ENCODE assay signal across 8 mouse cellular contexts in genomic region chr6:124755831-124756595, GRCm38 (mm10). TPM values are rescaled to one million over a fixed set of nuclear protein-coding genes. Genes with fewer than 3 reads are reported as not detected.
DNase-seq lines count a peak whose midpoint lies in the region; ATAC-seq and TF ChIP-seq lines count a peak whose summit lies in the region.

Gm45234 (minus strand) TSS chr6:124756021.
Atn1 (minus strand) TSS chr6:124756524.

- H3K4me2 ChIP-seq in heart, embryonic 11.5 days: peak within 1 kb of the TSS; percentile 82
- H3K4me2 ChIP-seq in lung, postnatal 0 days (replicated peaks; ENCODE audit: low read depth, low read length): peak within 1 kb of the TSS; percentile 64

- ATAC-seq in heart, embryonic 11.5 days (replicated peaks; ENCODE audit: insufficient number of reproducible peaks, low FRiP score, low TSS enrichment): peak; percentile 71
- peak; percentile 76 for ATAC-seq in lung, postnatal 0 days

- H3K36me3 ChIP-seq in heart, embryonic 11.5 days (ENCODE audit: control insufficient read depth, insufficient read depth, low read length): no peaks in the 10 kb centered on the region
- H3K36me3 ChIP-seq in lung, postnatal 0 days (ENCODE audit: insufficient read depth, low read length): no peaks in the 10 kb centered on the region

- WGBS in heart, embryonic 11.5 days (ENCODE audit: insufficient replicate concordance): under 1% methylated on average over 59 of the region's 100 CpGs
- WGBS in lung, postnatal 0 days: under 1% methylated on average over 35 of the region's 100 CpGs

- H3K9ac ChIP-seq in heart, embryonic 11.5 days (ENCODE audit: low read depth, low read length): peak within 1 kb of the TSS; percentile 93
- H3K9ac ChIP-seq in lung, postnatal 0 days (replicated peaks; ENCODE audit: low read depth): peak within 1 kb of the TSS; percentile 86

- H3K4me1 ChIP-seq in heart, embryonic 11.5 days (ENCODE audit: control insufficient read depth, insufficient read depth, low read length): peaks cover 34% of the 10 kb centered on the region
- H3K4me1 ChIP-seq in lung, postnatal 0 days (ENCODE audit: insufficient read depth, low read depth, low read length): peaks cover 20% of the 10 kb centered on the region

- TF ChIP-seq EP300 in lung, postnatal 0 days (IDR thresholded peaks at IDR 0.05): no peak

- peaks cover 5% of the 10 kb centered on the region; the same call in 1 of the 2 replicates for H3K27me3 ChIP-seq in heart, embryonic 11.5 days (ENCODE audit: control insufficient read depth, insufficient read depth, low read length)
- no peaks in the 10 kb centered on the region for H3K27me3 ChIP-seq in lung, postnatal 0 days (replicated peaks; ENCODE audit: insufficient read depth, low read length)

- no peak for TF ChIP-seq CTCF in lung, postnatal 0 days (IDR thresholded peaks at IDR 0.05)

- peak within 1 kb of the TSS; percentile 89 for H3K4me3 ChIP-seq in heart, embryonic 11.5 days (ENCODE audit: low read depth, low read length)
- H3K4me3 ChIP-seq in lung, postnatal 0 days (ENCODE audit: low read depth, low read length): peak within 1 kb of the TSS; percentile 93

- peak; percentile 15 to 59 for DNase-seq in frontal cortex, postnatal 10 days (ENCODE audit: low spot score in 2 of 2)
- DNase-seq in frontal cortex, postnatal 14 days (ENCODE audit: low spot score in 2 of 2): no peak
- DNase-seq in adipocyte (ENCODE audit: low spot score): peak; percentile 76
- DNase-seq in embryo, embryonic 9.5 days (ENCODE audit: extremely low spot score): peak; percentile 84
- DNase-seq in kidney, adult 9 months: peak; percentile 65
- peak; percentile 89 for DNase-seq in lung, postnatal 0 days (ENCODE audit: low spot score)
- peak; percentile 78 for DNase-seq in retina, postnatal 1 day

- no peaks in the 10 kb centered on the region for H3K9me3 ChIP-seq in heart, embryonic 11.5 days (replicated peaks; ENCODE audit: control insufficient read depth, low read length)
- H3K9me3 ChIP-seq in lung, postnatal 0 days (ENCODE audit: low read length): no peaks in the 10 kb centered on the region

- peak within 1 kb of the TSS; percentile 95 for H3K27ac ChIP-seq in heart, embryonic 11.5 days (ENCODE audit: low read depth, low read length)
- peak within 1 kb of the TSS; percentile 97 for H3K27ac ChIP-seq in lung, postnatal 0 days (ENCODE audit: low read length)

RNA-seq across cellular contexts. Expression of gene Gm45234, which starts in this region (rescaled TPM):
- not detected in 2 replicates for polyA plus RNA-seq in heart, embryonic 11.5 days (2014; fragmentation: Nextera tagmentation; extraction: Ambion mirVana)
- polyA plus RNA-seq in lung, postnatal 0 days (2015; fragmentation: Nextera tagmentation; extraction: Ambion mirVana): not detected in 2 replicates

RNA-seq across cellular contexts. Expression of gene Atn1, which starts in this region (rescaled TPM):
- polyA plus RNA-seq in heart, embryonic 11.5 days (2014; fragmentation: Nextera tagmentation; extraction: Ambion mirVana): 7.4 and 9.5 TPM in 2 replicates
- polyA plus RNA-seq in lung, postnatal 0 days (2015; fragmentation: Nextera tagmentation; extraction: Ambion mirVana): 9.6 and 11.2 TPM in 2 replicates

Comparison
In these comparisons a context has a peak if more than half of its experiments do, and no peak if none do; other contexts are left out.
1. DNase-seq: peak in frontal cortex, postnatal 10 days (2 of 2), adipocyte (single experiment), embryo, embryonic 9.5 days (single experiment), kidney, adult 9 months (single experiment), lung, postnatal 0 days (single experiment) and retina, postnatal 1 day (single experiment); none in frontal cortex, postnatal 14 days (0 of 2).